8 mouse cellular contexts compared by ENCODE assay signal in the genomic region with DNA sequence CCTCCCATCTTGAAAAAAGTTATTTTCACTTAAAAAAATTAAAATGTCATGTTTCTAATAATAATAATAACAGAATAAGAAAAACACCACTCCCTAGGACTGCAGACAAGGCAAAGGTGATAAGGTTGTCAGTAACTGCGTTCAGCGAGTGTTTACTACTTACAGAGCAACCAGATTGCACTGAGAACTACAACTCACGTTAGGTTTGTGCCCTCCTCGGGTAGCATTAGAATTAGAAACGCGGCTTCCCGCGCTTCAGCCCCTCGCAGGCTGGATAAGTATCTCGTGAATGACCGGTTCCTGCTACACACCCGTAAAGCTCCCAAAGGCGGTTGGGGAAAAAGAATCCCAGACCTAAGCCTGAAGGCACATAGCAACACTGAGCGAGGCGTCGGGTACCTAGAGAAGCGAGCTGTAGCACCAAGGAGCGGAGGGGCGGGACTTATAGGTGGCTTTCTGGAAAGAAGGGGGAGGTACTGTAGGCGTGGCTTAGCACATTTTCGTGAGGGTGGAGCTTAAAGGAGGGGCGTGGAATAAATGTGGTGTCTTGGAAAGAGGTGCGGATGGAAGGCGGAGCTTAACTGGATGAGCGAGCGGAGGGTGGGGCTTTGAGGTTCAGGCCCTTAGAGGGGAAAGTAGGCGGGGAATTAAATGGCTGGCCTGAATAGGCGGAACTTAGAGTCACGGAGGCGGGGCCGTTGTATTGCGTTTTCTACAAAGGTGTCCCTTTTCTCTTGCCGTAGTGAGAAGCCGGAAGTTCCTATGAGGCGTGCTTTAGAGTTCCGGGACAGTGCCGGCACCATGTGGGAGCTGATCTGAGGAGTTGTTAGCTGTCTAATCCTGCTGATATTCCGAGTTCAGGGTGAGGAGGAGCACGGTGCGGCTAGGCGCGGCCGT. TPM values are rescaled to one million over a fixed set of nuclear protein-coding genes. Genes with fewer than 3 reads are reported as not detected.
DNase-seq lines count a peak whose midpoint lies in the region; ATAC-seq and TF ChIP-seq lines count a peak whose summit lies in the region.

Gene Heatr1 (plus strand): TSS at position 419 of the 897 bp plus-strand sequence.

- peak within 1 kb of the TSS; percentile 62 for H3K9ac ChIP-seq in kidney, embryonic 14.5 days (ENCODE audit: low read depth, low read length)
- peak within 1 kb of the TSS; percentile 37 for H3K9ac ChIP-seq in limb, embryonic 15.5 days

- peak within 1 kb of the TSS; percentile 91 for H3K4me2 ChIP-seq in kidney, embryonic 14.5 days (replicated peaks; ENCODE audit: low read depth, low read length)
- H3K4me2 ChIP-seq in limb, embryonic 15.5 days: peak within 1 kb of the TSS; percentile 89

- peak within 1 kb of the TSS; percentile 23; the same call in 1 of the 2 replicates for H3K27ac ChIP-seq in bone marrow macrophage, adult 2 months (ENCODE audit: insufficient read depth, low read depth, low read length)
- no peak within 1 kb of the TSS for H3K27ac ChIP-seq in embryonic fibroblast, embryonic 13.5 days (ENCODE audit: insufficient read depth, low read length)
- no peak within 1 kb of the TSS for H3K27ac ChIP-seq in kidney, embryonic 14.5 days (ENCODE audit: low read depth, low read length)
- peak within 1 kb of the TSS; percentile 69 for H3K27ac ChIP-seq in limb, embryonic 15.5 days

- TF ChIP-seq POLR2A in bone marrow macrophage, adult 2 months (IDR thresholded peaks at IDR 0.05; ENCODE audit: borderline replicate concordance, low read depth, low read length): no peak
- TF ChIP-seq POLR2A in embryonic fibroblast, embryonic 13.5 days (IDR thresholded peaks at IDR 0.05; ENCODE audit: low read depth, low read length): peak; percentile 77

- peaks cover 18% of the 10 kb centered on the region; the same call in 1 of the 2 replicates for H3K36me3 ChIP-seq in kidney, embryonic 14.5 days (ENCODE audit: control insufficient read depth, insufficient read depth, low read length)
- peaks cover 16% of the 10 kb centered on the region for H3K36me3 ChIP-seq in limb, embryonic 15.5 days

- no peaks in the 10 kb centered on the region for H3K27me3 ChIP-seq in kidney, embryonic 14.5 days (ENCODE audit: control insufficient read depth, insufficient read depth, low read length)
- peaks cover 9% of the 10 kb centered on the region; the same call in 1 of the 2 replicates for H3K27me3 ChIP-seq in limb, embryonic 15.5 days

- peaks cover 13% of the 10 kb centered on the region for H3K4me1 ChIP-seq in bone marrow macrophage, adult 2 months (ENCODE audit: control insufficient read depth, insufficient read depth, low read length)
- H3K4me1 ChIP-seq in embryonic fibroblast, embryonic 13.5 days (ENCODE audit: control insufficient read depth, insufficient read depth, low read length): peaks cover 5% of the 10 kb centered on the region
- peaks cover 7% of the 10 kb centered on the region for H3K4me1 ChIP-seq in kidney, embryonic 14.5 days (ENCODE audit: control insufficient read depth, insufficient read depth, low read length)
- peaks cover 8% of the 10 kb centered on the region for H3K4me1 ChIP-seq in limb, embryonic 15.5 days

- H3K9me3 ChIP-seq in kidney, embryonic 14.5 days (ENCODE audit: control insufficient read depth, low read length): no peaks in the 10 kb centered on the region
- H3K9me3 ChIP-seq in limb, embryonic 15.5 days: no peaks in the 10 kb centered on the region

- DNase-seq in A20 (ENCODE audit: low read depth, low spot score): peak; percentile 100
- peak; percentile 96 to 98 for DNase-seq in heart, adult 9 months (ENCODE audit: low spot score in 2 of 2)
- peak; percentile 86 to 91 for DNase-seq in monocyte, adult 2 months (ENCODE audit: low read depth in 1 of 2, low spot score in 2 of 2)
- peak; percentile 95 to 97 for DNase-seq in spleen, postnatal 36 days (ENCODE audit: low spot score in 2 of 2)

- ATAC-seq in kidney, embryonic 14.5 days (ENCODE audit: low FRiP score, low TSS enrichment): peak; percentile 98
- peak; percentile 98 for ATAC-seq in limb, embryonic 15.5 days (ENCODE audit: insufficient number of reproducible peaks, low FRiP score, low TSS enrichment, low read depth)

- whole genome bisulfite sequencing in kidney, embryonic 14.5 days: under 1% methylated on average over 43 of the region's 43 CpGs
- under 1% methylated on average over 43 of the region's 43 CpGs for WGBS in limb, embryonic 15.5 days

- H3K4me3 ChIP-seq in bone marrow macrophage, adult 2 months (ENCODE audit: insufficient read depth, low read length): peak within 1 kb of the TSS; percentile 92
- peak within 1 kb of the TSS; percentile 92 for H3K4me3 ChIP-seq in embryonic fibroblast, embryonic 13.5 days (ENCODE audit: insufficient read depth, low read length)
- peak within 1 kb of the TSS; percentile 91 for H3K4me3 ChIP-seq in kidney, embryonic 14.5 days (ENCODE audit: low read length)
- peak within 1 kb of the TSS; percentile 71 for H3K4me3 ChIP-seq in limb, embryonic 15.5 days

- no peak for TF ChIP-seq CTCF in bone marrow macrophage, adult 2 months (IDR thresholded peaks at IDR 0.05; ENCODE audit: low read depth, low read length)
- TF ChIP-seq CTCF in embryonic fibroblast, embryonic 13.5 days (IDR thresholded peaks at IDR 0.05; ENCODE audit: borderline replicate concordance, insufficient read depth, low read length): no peak

RNA-seq across cellular contexts. Expression of gene Heatr1, which starts in this region (rescaled TPM):
- 10.6 and 12.0 TPM in 2 replicates for polyA plus RNA-seq in bone marrow macrophage, adult 2 months (2012; ENCODE audit: insufficient read depth, insufficient read length, missing spikeins)
- polyA plus RNA-seq in embryonic fibroblast, embryonic 13.5 days (2011; ENCODE audit: insufficient read length, low read depth, missing spikeins): 29.1 and 34.0 TPM in 2 replicates
- polyA plus RNA-seq in kidney, embryonic 14.5 days (2014; fragmentation: Nextera tagmentation; extraction: Ambion mirVana): 23.6 and 37.2 TPM in 2 replicates
- polyA plus RNA-seq in limb, embryonic 15.5 days (2015; fragmentation: Nextera tagmentation; extraction: Ambion mirVana): 13.4 and 14.2 TPM in 2 replicates

Comparison
In these comparisons a context has a peak if more than half of its experiments do, and no peak if none do; other contexts are left out.
1. H3K27ac ChIP-seq: peak in bone marrow macrophage, adult 2 months (single experiment) and limb, embryonic 15.5 days (single experiment); none in embryonic fibroblast, embryonic 13.5 days (single experiment) and kidney, embryonic 14.5 days (single experiment).
2. Peak in every context shown above with its lines, with median percentiles within 50 percentile points of each other: DNase-seq and H3K4me3 ChIP-seq.